Mouse (Mus musculus): ENCODE data around the gene Syne2.

- no peak for TF ChIP-seq CTCF (IDR thresholded peaks at IDR 0.05; ENCODE audit: control insufficient read depth, insufficient read depth, low read length)
- no peak for TF ChIP-seq POLR2A (IDR thresholded peaks at IDR 0.05; ENCODE audit: borderline replicate concordance, control insufficient read depth, low read depth, low read length)
Observed at GRCm38 (mm10) chr12:75979079-75979478, 161.1 kb downstream of the Syne2 start.
